Mouse (Mus musculus): ENCODE data around the gene Arhgef28. TPM values are rescaled to one million over a fixed set of nuclear protein-coding genes. Genes with fewer than 3 reads are reported as not detected.

The Arhgef28 gene
- total RNA-seq (2023) = not detected

GRCm38 (mm10) chr13:98205771-98206545, at the start of gene Arhgef28:
TSS of gene Arhgef28 (minus strand) at chr13:98206439.

Other genes with a start within 250 kb of the Arhgef28 start
- 46.2 TPM for gene Utp15, start 56.6 kb upstream of the Arhgef28 start, total RNA-seq (2023)
- 27.0 TPM for gene Ankra2, start 56.6 kb upstream of the Arhgef28 start, total RNA-seq (2023)
- not detected for gene Gm21976, start 73.4 kb upstream of the Arhgef28 start, total RNA-seq (2023)
- gene Btf3, start 110.6 kb upstream of the Arhgef28 start, total RNA-seq (2023) = 446 TPM
- gene Foxd1, start 147.8 kb upstream of the Arhgef28 start, total RNA-seq (2023) = not detected

Data from CD4-positive naive resting alpha-beta T cell, adult 76 days (primary cell).